Mouse (Mus musculus): ENCODE measurements around the gene Sowaha.

DNA sequence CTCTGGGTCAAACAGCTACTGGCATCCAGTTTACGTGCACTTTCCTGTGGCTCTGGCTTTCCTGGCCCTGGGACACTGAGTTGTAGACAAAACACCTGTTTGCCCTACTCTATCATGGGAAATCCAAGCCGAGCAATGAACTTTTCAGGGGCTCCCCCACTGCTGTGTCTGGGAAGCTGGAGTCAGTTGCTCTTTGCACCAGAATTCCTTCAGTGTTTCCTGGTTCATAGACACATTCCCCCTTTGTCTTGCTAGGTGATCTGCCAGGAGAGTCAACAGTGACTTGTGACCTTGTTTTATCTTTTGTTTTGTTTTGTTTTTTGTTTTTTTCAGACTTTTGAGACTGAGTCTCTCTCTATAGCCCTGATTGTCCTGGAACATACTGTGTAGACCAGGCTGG is 28.7 kb downstream of the Sowaha start:
- TF ChIP-seq CTCF (IDR thresholded peaks at IDR 0.05; ENCODE audit: low read depth) (no peak), EP300 (IDR thresholded peaks at IDR 0.05; ENCODE audit: low read depth) (no peak)

Data from heart, postnatal 0 days (tissue).